Mouse (Mus musculus) bone marrow, adult 2 months (tissue): ENCODE data around the gene Sp2.
A peak's percentile ranks its signal among the peaks of the same experiment; 100 is the strongest.

Experiments used
- CTCF ChIP-seq: fragments of 200-500 bp; IDR thresholded peaks from 2 replicates; pipeline ENCODE4 v1.5.1; 2011; ENCODE audit warnings: low read length, control low read depth; ENCODE audit not compliant: control insufficient read depth, insufficient read depth
- POLR2A ChIP-seq: fragments of 200-500 bp; IDR thresholded peaks from 2 replicates; pipeline ENCODE4 v1.6.1; 2011; ENCODE audit warnings: low read depth, mild to moderate bottlenecking, control low read depth, low read length, borderline replicate concordance; ENCODE audit not compliant: control insufficient read depth

- TF ChIP-seq POLR2A (no peak), CTCF (peak; percentile 28; the same call in 1 of the 2 replicates)
Observed at GRCm38 (mm10) chr11:96956009-96956724, 26.6 kb downstream of the Sp2 start.
